Comparison of ENCODE assay signal across 8 mouse cellular contexts in genomic region chr16:78236746-78237640, GRCm38 (mm10).
A peak's percentile ranks its signal among the peaks of the same experiment; 100 is the strongest.
DNase-seq lines count a peak whose midpoint lies in the region; ATAC-seq and TF ChIP-seq lines count a peak whose summit lies in the region.

No protein-coding gene starts in this region.

- peak; percentile 4 for DNase-seq in cerebellum, adult 8-10 months
- no peak for DNase-seq in CH12.LX (ENCODE audit: extremely low read depth)
- DNase-seq in forebrain, embryonic 14.5 days (ENCODE audit: low spot score) = peak; percentile 72
- DNase-seq in kidney, adult 9 months = peak; percentile 28
- no peak for DNase-seq in layer of hippocampus, adult 9-10 months (ENCODE audit: low spot score)

- H3K4me2 ChIP-seq in CH12.LX (ENCODE audit: insufficient read depth, low read depth, poor library complexity, severe bottlenecking) = no peak overlapping the region
- H3K4me2 ChIP-seq in forebrain, embryonic 14.5 days (ENCODE audit: low read length) = peak overlapping the region; percentile 70
- peak overlapping the region; percentile 87 for H3K4me2 ChIP-seq in stomach, embryonic 16.5 days (ENCODE audit: low read depth, low read length)

- dilution Hi-C loops in CH12.LX (cut with MboI; ENCODE audit: extremely low pct_ligation_motif_present, extremely low pct_unique_long_range_greater_than_20kb, low sequenced_read_pairs) = no loop called here

- no peak for TF ChIP-seq EP300 in CH12.LX (IDR thresholded peaks at IDR 0.05; ENCODE audit: low read length)

- H3K9ac ChIP-seq in CH12.LX (ENCODE audit: insufficient read depth, low read depth) = no peak overlapping the region
- peak overlapping the region; percentile 63 for H3K9ac ChIP-seq in forebrain, embryonic 14.5 days (ENCODE audit: low read length)
- peak overlapping the region; percentile 66 for H3K9ac ChIP-seq in stomach, embryonic 16.5 days (ENCODE audit: low read length)

- no peaks in the 10 kb centered on the region for H3K79me2 ChIP-seq in CH12.LX (replicated peaks; ENCODE audit: control insufficient read depth, extremely low read depth, insufficient read depth, poor library complexity, severe bottlenecking)

- no peaks in the 10 kb centered on the region for H3K36me3 ChIP-seq in CH12.LX (replicated peaks in 1 of 2; ENCODE audit: control insufficient read depth in 1 of 2, insufficient read depth in 1 of 2, low read length in 1 of 2)
- H3K36me3 ChIP-seq in forebrain, embryonic 14.5 days (ENCODE audit: control insufficient read depth, insufficient read depth, low read length) = no peaks in the 10 kb centered on the region
- no peaks in the 10 kb centered on the region for H3K36me3 ChIP-seq in stomach, embryonic 16.5 days (ENCODE audit: control insufficient read depth, insufficient read depth, low read length)

- no peak overlapping the region for H3K4me3 ChIP-seq in CH12.LX (replicated peaks in 1 of 3; ENCODE audit: low read depth in 2 of 3, low read length in 2 of 3, poor library complexity in 1 of 3)
- H3K4me3 ChIP-seq in forebrain, embryonic 14.5 days (ENCODE audit: low read depth, low read length) = peak overlapping the region; percentile 37
- H3K4me3 ChIP-seq in stomach, embryonic 16.5 days (replicated peaks; ENCODE audit: low read length) = peak overlapping the region; percentile 51

- in situ Hi-C loops in CH12.LX (cut with MboI; ENCODE audit: low pct_ligation_motif_present, low pct_unique_long_range_greater_than_20kb, low sequenced_read_pairs) = no loop called here

- no peak for TF ChIP-seq CTCF in CH12.LX (conservative IDR thresholded peaks at IDR 0.05 in 1 of 2, IDR thresholded peaks at IDR 0.05 in 1 of 2; ENCODE audit: low read depth in 2 of 2, low read length in 2 of 2)

- no peaks in the 10 kb centered on the region for H3K27me3 ChIP-seq in CH12.LX (replicated peaks)
- no peaks in the 10 kb centered on the region for H3K27me3 ChIP-seq in forebrain, embryonic 14.5 days (replicated peaks; ENCODE audit: control insufficient read depth, insufficient read depth, low read length)
- no peaks in the 10 kb centered on the region for H3K27me3 ChIP-seq in stomach, embryonic 16.5 days (ENCODE audit: control insufficient read depth, insufficient read depth, low read length)

- WGBS in forebrain, embryonic 14.5 days = 3% methylated on average over 25 of the region's 25 CpGs
- WGBS in stomach, embryonic 16.5 days = 6% methylated on average over 25 of the region's 25 CpGs

- TF ChIP-seq RAD21 in CH12.LX (IDR thresholded peaks at IDR 0.05; ENCODE audit: low read depth, low read length) = no peak

- peaks cover 0 to 12% of the 10 kb centered on the region in 2 experiments; a peak in 2 of 4 replicates for H3K4me1 ChIP-seq in CH12.LX (ENCODE audit: control insufficient read depth in 1 of 2, insufficient read depth in 2 of 2)
- peaks cover 5% of the 10 kb centered on the region; the same call in 1 of the 2 replicates for H3K4me1 ChIP-seq in forebrain, embryonic 14.5 days (ENCODE audit: control insufficient read depth, insufficient read depth, low read length)
- H3K4me1 ChIP-seq in stomach, embryonic 16.5 days (ENCODE audit: control insufficient read depth, insufficient read depth, low read length) = peaks cover 9% of the 10 kb centered on the region; the same call in 1 of the 2 replicates

- H3K9me3 ChIP-seq in CH12.LX (replicated peaks; ENCODE audit: low read length) = peaks cover 2% of the 10 kb centered on the region
- H3K9me3 ChIP-seq in forebrain, embryonic 14.5 days (replicated peaks; ENCODE audit: control insufficient read depth, low read length) = no peaks in the 10 kb centered on the region
- no peaks in the 10 kb centered on the region for H3K9me3 ChIP-seq in stomach, embryonic 16.5 days (replicated peaks; ENCODE audit: control insufficient read depth, low read length)

- TF ChIP-seq POLR2A in CH12.LX (IDR thresholded peaks at IDR 0.05; ENCODE audit: low read depth, low read length) = no peak

- no peak for ATAC-seq in cerebellum, adult (ENCODE audit: insufficient number of reproducible peaks, low FRiP score, low TSS enrichment)
- peak; percentile 19 for ATAC-seq in forebrain, embryonic 14.5 days
- peak; percentile 30; the same call in 1 of the 2 replicates for ATAC-seq in megakaryocyte, adult 5-6 weeks (ENCODE audit: poor library complexity, severe bottlenecking)
- no peak for ATAC-seq in stomach, embryonic 16.5 days (ENCODE audit: insufficient read depth, low FRiP score)

- no peak overlapping the region for H3K27ac ChIP-seq in CH12.LX (ENCODE audit: insufficient read depth, low read depth)
- H3K27ac ChIP-seq in forebrain, embryonic 14.5 days (ENCODE audit: low read depth, low read length) = peak overlapping the region; percentile 74
- H3K27ac ChIP-seq in stomach, embryonic 16.5 days (ENCODE audit: low read length) = no peak overlapping the region

TF ChIP-seq in CH12.LX, 34 proteins besides CTCF, POLR2A, EP300 and RAD21:
- TF ChIP-seq USF1 (IDR thresholded peaks at IDR 0.05; ENCODE audit: low read depth, low read length) (no peak), MAFK (IDR thresholded peaks at IDR 0.05; ENCODE audit: insufficient replicate concordance, low read length) (peak; percentile 90)

Comparison
In these comparisons a context has a peak if more than half of its experiments do, and no peak if none do; other contexts are left out.
1. DNase-seq: peak in cerebellum, adult 8-10 months (single experiment), forebrain, embryonic 14.5 days (single experiment) and kidney, adult 9 months (single experiment); none in CH12.LX (single experiment) and layer of hippocampus, adult 9-10 months (single experiment).
2. ATAC-seq: peak in forebrain, embryonic 14.5 days (single experiment) and megakaryocyte, adult 5-6 weeks (single experiment); none in cerebellum, adult (single experiment) and stomach, embryonic 16.5 days (single experiment).
3. H3K4me3 ChIP-seq: peak in forebrain, embryonic 14.5 days (single experiment) and stomach, embryonic 16.5 days (single experiment); none in CH12.LX (0 of 3).